Mouse (Mus musculus) embryonic facial prominence, embryonic 14.5 days (tissue): ENCODE measurements around the gene Nhlrc4. TPM values are rescaled to one million over a fixed set of nuclear protein-coding genes. Genes with fewer than 3 reads are reported as not detected.

Experiments
- ATAC-seq: fragments of 200-750 bp; cut with Nextera tagmentation; 2 replicates; pipeline ENCODE4 v1.8.0; 2017; ENCODE audit warnings: low read depth, moderate number of reproducible peaks, moderate TSS enrichment
- DNase-seq: peaks from one replicate; pipeline ENCODE4 v3.0.0-alpha.2; 2015; ENCODE audit warnings: low spot score
- H3K27ac ChIP-seq: fragments of 300-500 bp; sonication (generic); replicated peaks from 2 replicates; pipeline ENCODE4 v1.5.1; 2014; ENCODE audit warnings: low read depth, mild to moderate bottlenecking, low read length, moderate library complexity
- H3K27me3 ChIP-seq: fragments of 300-500 bp; sonication (generic); replicated peaks from 2 replicates; pipeline ENCODE4 v1.6.1; 2014; ENCODE audit warnings: low read length; ENCODE audit not compliant: control insufficient read depth, insufficient read depth
- H3K36me3 ChIP-seq: fragments of 300-500 bp; sonication (generic); 2 replicates; pipeline ENCODE4 v1.6.1; 2014; ENCODE audit warnings: low read length, mixed read lengths; ENCODE audit not compliant: control insufficient read depth, insufficient read depth
- H3K4me1 ChIP-seq: fragments of 300-500 bp; sonication (generic); 2 replicates; pipeline ENCODE4 v1.6.1; 2014; ENCODE audit warnings: antibody characterized with exemption, low read length; ENCODE audit not compliant: control insufficient read depth, insufficient read depth
- H3K4me2 ChIP-seq: fragments of 300-500 bp; sonication (generic); 2 replicates; pipeline ENCODE4 v1.6.1; 2014; ENCODE audit warnings: low read depth, mild to moderate bottlenecking, low read length, moderate library complexity, mixed read lengths
- H3K4me3 ChIP-seq: fragments of 300-500 bp; sonication (generic); 2 replicates; pipeline ENCODE4 v1.5.1; 2014; ENCODE audit warnings: low read depth, mild to moderate bottlenecking, low read length
- H3K9ac ChIP-seq: fragments of 300-500 bp; sonication (generic); 2 replicates; pipeline ENCODE4 v1.6.1; 2014; ENCODE audit warnings: low read depth, mild to moderate bottlenecking, low read length, moderate library complexity, mixed read lengths
- H3K9me3 ChIP-seq: fragments of 300-500 bp; sonication (generic); 2 replicates; pipeline ENCODE4 v1.6.1; 2016; ENCODE audit warnings: low read length; ENCODE audit not compliant: control insufficient read depth
- WGBS: fragments of 180-500 bp; shearing (Covaris S2); extraction: QIAGEN DNeasy Blood & Tissue Kit; methylation state at CpG from one replicate; pipeline ENCODE4 v1.1.7; 2014; 5-methylcytosine and 5-hydroxymethylcytosine counted together
- polyA plus RNA-seq: library from polyadenylated mRNA; unstranded; fragments of >200 nt; fragmentation: Nextera tagmentation; extraction: Ambion mirVana; gene quantifications from 2 replicates; pipeline ENCODE4 v1.2.1, GENCODE M21; 2014

Nhlrc4 gene
- polyA plus RNA-seq, 1 experiment from 2014 or later, result 0.99 TPM

- Histone ChIP-seq H3K4me3 (no peak overlapping the region), H3K4me2 (no peak overlapping the region), H3K36me3 (no peaks in the 10 kb centered on the region), H3K27ac (no peak overlapping the region), H3K4me1 (peaks cover 16% of the 10 kb centered on the region), H3K9me3 (no peaks in the 10 kb centered on the region), H3K9ac (no peak overlapping the region), H3K27me3 (no peaks in the 10 kb centered on the region)
- ATAC-seq (no peak), DNase-seq (no peak)
- 84% methylated on average over 5 of the region's 5 CpGs for WGBS
These were observed 36.1 kb upstream of the Nhlrc4 start for GRCm38 (mm10) chr17:25980854-25981253.

GRCm38 (mm10) chr17:25979829-25980738 is 35.3 kb upstream of the Nhlrc4 start:
- Histone ChIP-seq H3K27ac (no peak overlapping the region), H3K4me1 (peaks cover 16% of the 10 kb centered on the region), H3K4me3 (no peak overlapping the region), H3K4me2 (no peak overlapping the region; the same call in 1 of the 2 replicates), H3K36me3 (no peaks in the 10 kb centered on the region), H3K9ac (no peak overlapping the region), H3K27me3 (no peaks in the 10 kb centered on the region), H3K9me3 (no peaks in the 10 kb centered on the region)
- DNase-seq (peak; percentile 67), ATAC-seq (peak; percentile 69; the same call in 1 of the 2 replicates)
- 91% methylated on average over 5 of the region's 5 CpGs for WGBS

- Histone ChIP-seq H3K4me2 (no peak overlapping the region), H3K4me3 (no peak overlapping the region), H3K36me3 (no peaks in the 10 kb centered on the region), H3K9me3 (no peaks in the 10 kb centered on the region), H3K27ac (no peak overlapping the region), H3K9ac (no peak overlapping the region), H3K4me1 (no peaks in the 10 kb centered on the region), H3K27me3 (no peaks in the 10 kb centered on the region)
- 87% methylated on average over 4 of the region's 4 CpGs for WGBS
- no peak for ATAC-seq
- DNase-seq, result no peak
These were observed 26.4 kb upstream of the Nhlrc4 start for GRCm38 (mm10) chr17:25970954-25971707.

GRCm38 (mm10) chr17:25970448-25970847 is 25.7 kb upstream of the Nhlrc4 start:
- no peak overlapping the region for H3K27ac ChIP-seq
- no peak overlapping the region for H3K9ac ChIP-seq
- ATAC-seq, result no peak
- H3K36me3 ChIP-seq, result no peaks in the 10 kb centered on the region
- no peaks in the 10 kb centered on the region for H3K9me3 ChIP-seq
- no peaks in the 10 kb centered on the region for H3K27me3 ChIP-seq
- DNase-seq, result no peak
- WGBS, result 92% methylated on average over 9 of the region's 9 CpGs
- H3K4me3 ChIP-seq, result no peak overlapping the region
- H3K4me1 ChIP-seq, result no peaks in the 10 kb centered on the region
- H3K4me2 ChIP-seq, result no peak overlapping the region

GRCm38 (mm10) chr17:25968176-25968575 is 23.4 kb upstream of the Nhlrc4 start:
- DNase-seq (no peak), ATAC-seq (no peak)
- no peak overlapping the region for H3K4me3 ChIP-seq
- H3K27me3 ChIP-seq, result no peaks in the 10 kb centered on the region
- 63% methylated on average over 1 of the region's 1 CpGs for WGBS
- H3K36me3 ChIP-seq, result peaks cover 15% of the 10 kb centered on the region
- H3K9me3 ChIP-seq, result no peaks in the 10 kb centered on the region
- no peaks in the 10 kb centered on the region for H3K4me1 ChIP-seq
- no peak overlapping the region for H3K27ac ChIP-seq
- H3K9ac ChIP-seq, result no peak overlapping the region
- H3K4me2 ChIP-seq, result no peak overlapping the region

- Histone ChIP-seq H3K4me2 (no peak overlapping the region), H3K27ac (no peak overlapping the region), H3K9me3 (no peaks in the 10 kb centered on the region), H3K9ac (no peak overlapping the region), H3K36me3 (peaks cover 18% of the 10 kb centered on the region), H3K27me3 (no peaks in the 10 kb centered on the region), H3K4me1 (no peaks in the 10 kb centered on the region), H3K4me3 (no peak overlapping the region)
- ATAC-seq, result no peak
- no peak for DNase-seq
- 61% methylated on average over 3 of the region's 3 CpGs for WGBS
These were observed 22.9 kb upstream of the Nhlrc4 start for GRCm38 (mm10) chr17:25967652-25968051.

- 93% methylated on average over 7 of the region's 7 CpGs for WGBS
- Histone ChIP-seq H3K27ac (no peak overlapping the region), H3K4me2 (no peak overlapping the region), H3K4me1 (no peaks in the 10 kb centered on the region), H3K27me3 (no peaks in the 10 kb centered on the region), H3K4me3 (no peak overlapping the region), H3K9me3 (no peaks in the 10 kb centered on the region), H3K9ac (no peak overlapping the region), H3K36me3 (peaks cover 44% of the 10 kb centered on the region)
- DNase-seq, result no peak
- no peak for ATAC-seq
These were observed 19.5 kb upstream of the Nhlrc4 start for GRCm38 (mm10) chr17:25964271-25964670.

- Histone ChIP-seq H3K9ac (no peak overlapping the region), H3K4me3 (no peak overlapping the region), H3K9me3 (no peaks in the 10 kb centered on the region), H3K4me1 (no peaks in the 10 kb centered on the region), H3K27me3 (no peaks in the 10 kb centered on the region), H3K27ac (no peak overlapping the region), H3K4me2 (no peak overlapping the region), H3K36me3 (peaks cover 62% of the 10 kb centered on the region)
- DNase-seq, result no peak
- ATAC-seq, result no peak
- 96% methylated on average over 7 of the region's 7 CpGs for WGBS
These were observed 17.7 kb upstream of the Nhlrc4 start for GRCm38 (mm10) chr17:25962413-25962905.
